Mouse (Mus musculus): ENCODE measurements at regions not wholly inside any gene's neighbourhood (a gene's known extent, or its start where the extent isn't known, plus 50 kb on each side); places are given as distances from the start of the nearest gene placed in this dataset.

DNA sequence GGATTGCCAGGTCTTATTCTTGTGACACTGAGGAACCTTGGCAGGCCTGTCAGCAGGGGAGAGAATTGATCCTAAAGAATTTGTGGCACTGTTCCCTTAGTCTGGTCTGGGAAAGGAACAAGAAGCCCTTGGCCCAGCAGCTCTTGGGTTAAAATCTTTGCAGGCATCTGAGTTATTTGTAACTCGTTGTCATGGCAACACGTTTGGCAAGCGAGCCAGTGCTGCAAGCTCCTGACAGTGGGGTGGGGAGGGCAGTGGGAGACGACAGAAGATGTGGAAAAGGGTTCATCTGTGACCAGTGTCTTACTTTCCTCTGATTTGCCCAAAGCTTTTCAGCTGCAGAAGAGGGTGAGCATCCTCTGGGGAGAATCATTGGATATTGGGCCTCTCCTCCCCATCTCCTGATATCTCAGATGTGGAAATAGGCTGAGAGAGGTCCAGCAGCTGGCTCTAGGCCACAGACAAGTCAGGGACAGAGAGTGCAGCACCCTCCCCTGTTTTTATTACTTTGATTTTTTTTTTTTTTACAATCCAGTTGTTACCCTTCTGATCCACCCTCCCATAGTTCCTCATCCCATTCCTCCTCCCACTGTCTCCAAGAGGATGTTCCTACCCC lies 92.4 kb upstream of the Huwe1 start:
- DNase-seq: peak; percentile 24

Measured in gastrocnemius, postnatal 10 days (tissue).